Mouse (Mus musculus): ENCODE results near the gene Rasgef1c. TPM values are rescaled to one million over a fixed set of nuclear protein-coding genes. Genes with fewer than 3 reads are reported as not detected.

Gene Rasgef1c
- polyA plus RNA-seq, 2 experiments = not detected

DNA sequence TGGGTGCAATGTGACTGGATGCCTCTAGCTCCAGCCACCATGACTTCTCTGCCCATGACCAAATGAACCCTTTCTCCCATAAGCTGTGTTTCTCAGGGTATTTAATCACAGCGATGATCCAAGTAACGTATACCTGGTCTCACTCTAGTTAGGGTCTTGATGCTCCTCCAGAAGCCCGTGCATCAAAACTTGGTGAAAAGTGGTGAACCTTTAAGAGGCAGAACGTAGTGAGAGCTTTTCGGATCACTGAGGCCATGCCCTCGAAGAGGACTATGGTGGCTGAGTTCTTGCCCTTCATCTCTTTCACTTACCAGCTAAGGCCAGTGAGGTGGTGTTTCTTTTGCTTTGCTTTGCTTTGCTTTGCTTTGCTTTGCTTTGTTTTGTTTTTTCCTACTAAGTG, 52.0 kb downstream of the Rasgef1c start:
- no peak overlapping the region for H3K4me2 ChIP-seq (ENCODE audit: low read depth)
- DNase-seq (ENCODE audit: low read depth in 3 of 3, low spot score in 3 of 3) (no peak), ATAC-seq (ENCODE audit: insufficient read depth) (no peak)
- 79% methylated on average over 6 of the region's 6 CpGs for WGBS (ENCODE audit: insufficient replicate concordance)
- no peak for TF ChIP-seq CTCF (IDR thresholded peaks at IDR 0.05; ENCODE audit: low read depth)
- no peak for TF ChIP-seq EP300 (IDR thresholded peaks at IDR 0.05; ENCODE audit: low read depth)
- no peak overlapping the region for H3K4me3 ChIP-seq (ENCODE audit: insufficient read depth in 1 of 2, low read depth in 2 of 2, low read length in 2 of 2)
- no peaks in the 10 kb centered on the region for H3K9me3 ChIP-seq (ENCODE audit: control insufficient read depth, low read length)
- H3K27me3 ChIP-seq (ENCODE audit: control insufficient read depth, insufficient read depth, low read length) = no peaks in the 10 kb centered on the region; the same call in 1 of the 2 replicates
- no peak overlapping the region for H3K27ac ChIP-seq
- H3K36me3 ChIP-seq (replicated peaks; ENCODE audit: control insufficient read depth, insufficient read depth, low read depth) = no peaks in the 10 kb centered on the region
- H3K9ac ChIP-seq (replicated peaks) = no peak overlapping the region
- no peaks in the 10 kb centered on the region for H3K4me1 ChIP-seq (replicated peaks; ENCODE audit: control insufficient read depth in 2 of 2, insufficient read depth in 2 of 2, low read length in 1 of 2)

DNA sequence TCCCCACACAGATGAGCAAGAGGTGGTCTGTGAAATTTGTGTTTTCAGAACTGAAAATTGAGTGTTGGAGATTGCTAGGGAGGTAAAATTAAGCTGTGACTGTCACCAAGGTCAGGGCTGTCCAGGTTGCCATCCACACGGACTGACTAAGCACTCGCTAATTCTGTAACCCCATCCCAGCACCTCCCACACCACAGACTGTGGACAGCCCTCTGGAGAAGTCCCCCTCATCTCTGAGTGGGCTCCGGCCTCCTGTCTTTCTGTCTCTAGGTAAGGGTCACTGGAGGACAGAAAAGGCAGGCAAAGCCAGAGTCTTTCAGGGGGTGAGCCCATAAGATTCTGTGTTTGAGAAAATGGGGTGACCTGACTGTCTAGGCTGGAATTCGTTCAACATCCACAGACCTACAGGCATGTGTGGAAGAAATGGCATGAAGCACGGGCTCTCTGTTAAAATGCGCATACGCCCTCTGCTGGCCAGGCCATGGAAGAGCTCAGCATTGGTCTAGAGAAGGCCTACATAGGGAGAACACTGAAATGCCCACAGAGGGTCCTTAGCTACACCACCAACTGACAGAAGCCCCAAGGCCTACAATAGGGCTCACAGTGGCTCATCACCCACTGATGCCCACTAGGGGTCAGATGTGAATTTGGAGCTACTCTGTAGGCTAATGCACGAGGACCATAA, 54.1 kb downstream of the Rasgef1c start:
- Histone ChIP-seq H3K27me3 (ENCODE audit: control insufficient read depth, insufficient read depth, low read length) (no peaks in the 10 kb centered on the region; the same call in 1 of the 2 replicates), H3K9me3 (ENCODE audit: control insufficient read depth, low read length) (no peaks in the 10 kb centered on the region), H3K9ac (replicated peaks) (no peak overlapping the region), H3K4me3 (ENCODE audit: insufficient read depth in 1 of 2, low read depth in 2 of 2, low read length in 2 of 2) (no peak overlapping the region), H3K4me1 (replicated peaks; ENCODE audit: control insufficient read depth in 2 of 2, insufficient read depth in 2 of 2, low read length in 1 of 2) (no peaks in the 10 kb centered on the region), H3K27ac (no peak overlapping the region), H3K36me3 (replicated peaks; ENCODE audit: control insufficient read depth, insufficient read depth, low read depth) (no peaks in the 10 kb centered on the region), H3K4me2 (ENCODE audit: low read depth) (no peak overlapping the region)
- ATAC-seq (ENCODE audit: insufficient read depth) = 0 out of 2 replicates have a peak, but pooled peaks have one; percentile 31
- peak; percentile 93 for TF ChIP-seq CTCF (IDR thresholded peaks at IDR 0.05; ENCODE audit: low read depth)
- TF ChIP-seq EP300 (IDR thresholded peaks at IDR 0.05; ENCODE audit: low read depth) = no peak
- 23% methylated on average over 8 of the region's 8 CpGs for WGBS (ENCODE audit: insufficient replicate concordance)
- DNase-seq (ENCODE audit: low read depth in 3 of 3, low spot score in 3 of 3) = peak; percentile 26 to 35 (median 28)

DNA sequence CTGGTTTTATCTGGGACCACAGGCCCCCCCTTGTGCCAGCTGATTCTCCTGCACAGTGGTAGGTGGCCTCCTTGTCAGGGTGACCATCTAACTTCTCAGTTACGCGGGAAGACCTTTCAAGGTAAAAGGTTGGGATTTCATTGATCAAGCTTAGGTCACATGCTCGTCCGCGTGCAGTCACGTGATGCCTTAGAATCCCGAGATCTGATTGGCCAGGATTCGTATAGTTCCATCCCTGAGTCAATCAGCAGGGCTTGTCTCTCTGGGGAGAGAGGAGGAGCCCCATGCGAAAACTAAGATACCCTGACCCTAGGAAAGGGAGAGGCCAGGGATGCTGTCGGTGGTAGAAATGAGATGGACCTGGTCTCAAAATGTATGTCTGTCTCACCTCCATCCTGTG, 56.4 kb downstream of the Rasgef1c start:
- Histone ChIP-seq H3K27ac (no peak overlapping the region), H3K4me1 (replicated peaks; ENCODE audit: control insufficient read depth in 2 of 2, insufficient read depth in 2 of 2, low read length in 1 of 2) (no peaks in the 10 kb centered on the region), H3K4me2 (ENCODE audit: low read depth) (no peak overlapping the region), H3K27me3 (ENCODE audit: control insufficient read depth, insufficient read depth, low read length) (no peaks in the 10 kb centered on the region), H3K4me3 (ENCODE audit: insufficient read depth in 1 of 2, low read depth in 2 of 2, low read length in 2 of 2) (no peak overlapping the region), H3K9me3 (ENCODE audit: control insufficient read depth, low read length) (no peaks in the 10 kb centered on the region), H3K9ac (replicated peaks) (no peak overlapping the region), H3K36me3 (replicated peaks; ENCODE audit: control insufficient read depth, insufficient read depth, low read depth) (no peaks in the 10 kb centered on the region)
- ATAC-seq (ENCODE audit: insufficient read depth) (no peak), DNase-seq (ENCODE audit: low read depth in 3 of 3, low spot score in 3 of 3) (no peak)
- 74% methylated on average over 10 of the region's 10 CpGs for WGBS (ENCODE audit: insufficient replicate concordance)
- TF ChIP-seq EP300 (IDR thresholded peaks at IDR 0.05; ENCODE audit: low read depth) (no peak), CTCF (IDR thresholded peaks at IDR 0.05; ENCODE audit: low read depth) (no peak)

DNA sequence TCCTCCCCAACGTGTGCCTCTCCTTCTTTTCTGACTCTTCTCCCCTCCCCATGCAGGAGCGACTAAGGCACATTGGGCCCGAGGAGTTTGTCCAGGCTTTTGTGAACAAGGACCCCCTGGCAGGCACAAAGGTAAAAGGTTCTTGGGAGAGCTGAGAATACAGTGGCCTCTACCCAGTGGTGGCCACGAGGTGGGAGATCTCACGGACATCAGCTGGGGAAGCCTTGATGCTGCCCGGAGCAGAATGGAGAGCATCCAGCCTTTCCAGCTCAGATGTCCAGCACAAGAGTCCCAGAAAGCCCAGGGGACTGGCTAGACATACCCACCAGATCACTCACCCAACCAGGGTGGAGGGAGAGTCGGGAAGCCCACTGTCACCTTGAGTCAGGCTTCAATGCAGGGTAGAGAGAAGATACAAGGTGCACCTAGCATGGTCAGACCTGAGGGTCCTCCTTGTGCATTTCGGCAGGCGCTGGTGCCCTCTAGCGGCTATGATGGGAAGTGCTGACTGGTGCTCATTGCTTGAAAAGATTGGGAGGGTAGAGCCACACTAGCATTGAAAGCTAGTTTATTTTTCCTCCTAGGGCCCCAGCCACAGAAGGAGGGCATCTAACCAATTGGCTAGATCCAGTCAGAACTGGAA, 59.6 kb downstream of the Rasgef1c start:
- TF ChIP-seq EP300 (IDR thresholded peaks at IDR 0.05; ENCODE audit: low read depth) = no peak
- peak; percentile 97 for TF ChIP-seq CTCF (IDR thresholded peaks at IDR 0.05; ENCODE audit: low read depth)
- WGBS (ENCODE audit: insufficient replicate concordance) = 30% methylated on average over 10 of the region's 10 CpGs
- no peak overlapping the region for H3K27ac ChIP-seq
- H3K36me3 ChIP-seq (replicated peaks; ENCODE audit: control insufficient read depth, insufficient read depth, low read depth) = no peaks in the 10 kb centered on the region
- ATAC-seq (ENCODE audit: insufficient read depth) = no peak
- H3K4me2 ChIP-seq (ENCODE audit: low read depth) = no peak overlapping the region
- no peaks in the 10 kb centered on the region for H3K27me3 ChIP-seq (ENCODE audit: control insufficient read depth, insufficient read depth, low read length)
- no peaks in the 10 kb centered on the region for H3K9me3 ChIP-seq (ENCODE audit: control insufficient read depth, low read length)
- peaks cover 0 to 6% of the 10 kb centered on the region in 2 experiments; a peak in 2 of 4 replicates for H3K4me1 ChIP-seq (replicated peaks; ENCODE audit: control insufficient read depth in 2 of 2, insufficient read depth in 2 of 2, low read length in 1 of 2)
- DNase-seq (ENCODE audit: low read depth in 3 of 3, low spot score in 3 of 3) = peak in 1 of 3 experiments; percentile 41
- no peak overlapping the region for H3K9ac ChIP-seq (replicated peaks)
- no peak overlapping the region for H3K4me3 ChIP-seq (ENCODE audit: insufficient read depth in 1 of 2, low read depth in 2 of 2, low read length in 2 of 2)

DNA sequence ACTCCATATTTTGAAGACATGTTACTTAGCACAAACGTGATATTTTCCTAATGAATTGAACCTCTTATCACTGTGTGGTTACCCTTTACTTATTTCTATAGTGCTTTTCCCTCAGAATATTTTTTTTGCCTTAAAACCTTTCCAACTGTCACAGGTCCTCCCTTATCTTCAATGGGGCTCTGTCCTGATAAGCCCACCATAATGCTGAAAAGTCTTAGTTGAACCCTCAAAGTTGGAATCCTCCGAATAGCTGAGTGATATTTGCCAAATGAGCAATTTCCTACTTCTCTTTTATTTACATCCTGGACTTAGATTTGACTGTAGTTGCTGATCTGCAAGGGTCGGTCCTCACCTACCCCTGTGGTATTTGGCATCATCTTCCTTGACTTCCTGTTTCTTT, 63.7 kb downstream of the Rasgef1c start:
- WGBS (ENCODE audit: insufficient replicate concordance) = 20% methylated on average over 3 of the region's 3 CpGs
- ATAC-seq (ENCODE audit: insufficient read depth) (no peak), DNase-seq (ENCODE audit: low read depth in 3 of 3, low spot score in 3 of 3) (no peak)

More for the DNA sequence above, 63.7 kb downstream of the Rasgef1c start:
- no peak overlapping the region for H3K4me2 ChIP-seq (ENCODE audit: low read depth)
- peaks cover 0 to 8% of the 10 kb centered on the region in 2 experiments; a peak in 2 of 4 replicates for H3K4me1 ChIP-seq (replicated peaks; ENCODE audit: control insufficient read depth in 2 of 2, insufficient read depth in 2 of 2, low read length in 1 of 2)
- no peak overlapping the region for H3K9ac ChIP-seq (replicated peaks)
- TF ChIP-seq CTCF (IDR thresholded peaks at IDR 0.05; ENCODE audit: low read depth) (no peak), EP300 (IDR thresholded peaks at IDR 0.05; ENCODE audit: low read depth) (no peak)
- no peak overlapping the region for H3K27ac ChIP-seq
- no peaks in the 10 kb centered on the region for H3K36me3 ChIP-seq (replicated peaks; ENCODE audit: control insufficient read depth, insufficient read depth, low read depth)
- no peaks in the 10 kb centered on the region for H3K27me3 ChIP-seq (ENCODE audit: control insufficient read depth, insufficient read depth, low read length)
- no peak overlapping the region for H3K4me3 ChIP-seq (ENCODE audit: insufficient read depth in 1 of 2, low read depth in 2 of 2, low read length in 2 of 2)
- H3K9me3 ChIP-seq (ENCODE audit: control insufficient read depth, low read length) = no peaks in the 10 kb centered on the region

Data from liver, embryonic 14.5 days (tissue).